Mouse (Mus musculus): ENCODE data around the gene Ttc23l.
"Not testable (repeated sequence)": the region's sequence is repeated elsewhere in the genome, so short reads cannot be mapped to it uniquely, and the experiment has no call there.

The Ttc23l gene

DNA sequence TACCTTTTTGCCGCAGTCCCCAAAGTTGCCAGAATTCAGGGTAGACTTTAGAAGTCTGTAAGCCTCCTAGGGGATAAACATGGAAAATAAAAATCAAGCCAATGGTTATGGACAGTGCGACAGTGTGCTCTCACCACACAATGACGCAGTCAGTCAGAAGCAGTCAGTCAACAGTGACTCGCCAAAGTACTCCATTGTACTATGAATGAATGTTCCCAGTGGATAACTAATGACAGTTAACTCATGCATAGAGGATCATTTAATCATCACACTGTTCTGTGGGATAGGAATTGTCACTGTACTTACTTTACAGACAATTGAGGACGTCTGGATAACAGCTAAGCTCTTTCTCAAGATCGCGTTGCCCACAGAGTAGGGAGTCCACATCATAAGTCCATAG is 43.3 kb downstream of the Ttc23l start:
- DNase-seq (ENCODE audit: low spot score in 2 of 2), result no peak

DNA sequence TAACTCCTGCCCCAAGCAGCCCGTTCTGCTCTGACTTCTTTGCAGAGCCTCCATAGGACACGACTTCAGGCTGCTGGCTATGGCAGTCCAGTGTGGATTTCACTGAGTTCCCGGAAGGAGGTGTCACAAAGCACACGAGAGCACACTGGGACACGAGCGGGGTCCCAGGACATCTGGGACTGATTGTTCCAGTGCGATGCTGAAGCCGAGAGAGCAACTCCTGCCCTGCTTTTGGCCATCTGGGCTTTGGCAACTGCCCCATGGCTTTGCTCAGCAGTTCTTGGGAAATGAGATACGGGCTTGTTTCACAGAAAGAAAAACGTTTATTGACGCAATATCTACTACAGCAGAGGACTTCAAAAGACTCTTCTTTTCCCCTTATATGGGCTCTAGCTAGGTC is 52.4 kb downstream of the Ttc23l start:
- DNase-seq (ENCODE audit: low spot score in 2 of 2), result no peak

DNA sequence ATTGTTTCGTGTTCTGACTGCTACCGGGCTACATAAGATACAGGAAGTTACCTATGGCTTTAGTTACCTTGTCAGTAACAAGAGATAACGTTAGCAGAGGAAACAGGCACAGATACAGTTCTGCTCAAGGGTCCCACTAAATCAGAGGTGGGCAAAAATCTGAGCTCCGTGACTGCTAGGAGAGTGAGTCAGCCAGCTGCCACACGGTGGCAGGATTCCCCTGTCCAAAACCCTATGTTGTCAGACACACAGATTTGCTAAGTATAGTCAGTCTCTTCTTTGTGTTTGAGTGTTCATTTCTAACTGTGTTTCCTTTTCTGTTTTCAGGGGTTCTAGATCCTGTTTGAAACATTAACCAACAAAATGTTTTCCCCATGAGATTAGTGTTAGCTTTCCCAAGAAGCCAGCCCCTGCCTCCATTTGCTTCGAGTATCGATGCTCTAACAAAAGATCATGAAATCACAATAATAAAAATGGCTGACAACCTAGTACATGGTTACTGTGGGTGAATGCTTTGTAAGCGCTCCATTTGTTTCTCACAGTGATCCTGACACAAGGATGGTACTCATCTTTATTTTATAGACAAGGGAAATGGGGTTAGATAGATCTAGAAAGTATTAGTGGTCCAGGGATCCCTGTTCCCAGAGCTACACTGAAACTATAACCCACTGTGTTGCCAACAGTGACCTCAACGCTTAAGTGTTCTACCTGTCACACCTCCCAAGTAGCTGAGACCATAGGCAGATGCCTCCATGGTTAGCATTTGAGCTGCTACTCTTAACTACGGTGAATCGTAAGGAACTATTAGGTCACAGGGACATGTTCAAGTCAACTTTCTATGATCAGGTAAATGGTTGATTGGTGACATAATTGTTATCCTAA is 57.4 kb downstream of the Ttc23l start:
- DNase-seq (ENCODE audit: low spot score in 2 of 2), result peak; percentile 58 to 72

DNA sequence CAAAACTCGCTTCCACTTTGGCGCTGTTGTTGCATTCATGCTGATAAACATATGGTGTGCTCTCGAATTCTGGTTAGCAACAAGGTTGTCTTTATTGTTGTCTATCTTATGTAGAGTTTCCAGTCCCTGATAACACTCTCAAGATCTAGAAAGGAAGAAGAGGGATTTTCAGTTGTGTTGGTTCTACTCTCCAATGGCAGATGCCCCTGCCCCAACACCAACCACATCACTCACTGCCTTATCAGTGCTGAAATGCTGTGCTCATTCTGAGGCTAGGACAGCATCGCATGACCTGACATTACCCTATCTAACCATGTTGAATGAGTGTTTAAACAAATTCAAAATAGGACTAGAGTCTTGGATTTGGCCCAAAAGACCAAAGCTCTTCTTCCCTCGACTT is 58.4 kb downstream of the Ttc23l start:
- no peak for DNase-seq (ENCODE audit: low spot score in 2 of 2)

DNA sequence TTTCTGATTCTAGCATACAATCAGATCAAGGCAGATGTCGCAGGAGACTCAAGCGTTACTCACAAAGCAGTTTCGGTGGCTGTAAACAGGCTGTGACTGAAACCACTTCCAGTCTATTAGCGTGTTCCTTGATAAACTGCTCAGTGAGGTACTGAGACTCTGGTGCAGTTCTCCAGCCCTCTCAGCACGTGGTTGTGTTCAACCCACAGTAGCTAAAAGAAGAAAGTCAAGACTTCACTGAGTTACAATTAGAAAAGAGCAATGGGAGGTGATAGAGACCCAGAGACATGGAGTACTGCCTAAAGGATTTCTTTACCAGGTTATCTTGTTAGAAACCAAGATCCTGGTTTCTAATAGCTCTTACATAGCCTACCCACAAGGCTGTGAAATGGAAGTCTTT is 58.9 kb downstream of the Ttc23l start:
- DNase-seq (ENCODE audit: low spot score in 2 of 2), result no peak

DNA sequence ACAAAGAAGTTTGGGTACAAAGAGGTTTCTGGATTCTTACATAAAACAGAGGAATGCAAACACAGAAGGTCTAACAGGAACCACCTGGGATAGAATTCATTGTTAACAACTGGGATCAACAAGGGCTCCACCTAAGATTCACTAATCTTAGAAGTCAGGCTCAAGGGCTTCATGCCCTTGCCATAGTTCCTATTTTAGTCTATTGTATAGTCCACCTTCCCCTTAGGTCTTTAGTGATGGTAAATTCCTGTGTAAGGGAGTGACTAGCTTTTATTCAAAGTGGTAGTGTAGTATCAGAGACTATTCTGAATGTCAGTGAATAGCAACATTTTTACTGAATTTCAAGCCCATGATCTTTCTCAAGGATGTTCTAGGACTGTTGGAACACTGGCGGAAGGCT is 61.8 kb downstream of the Ttc23l start:
- DNase-seq (ENCODE audit: low spot score in 2 of 2), result not testable (repeated sequence)

DNA sequence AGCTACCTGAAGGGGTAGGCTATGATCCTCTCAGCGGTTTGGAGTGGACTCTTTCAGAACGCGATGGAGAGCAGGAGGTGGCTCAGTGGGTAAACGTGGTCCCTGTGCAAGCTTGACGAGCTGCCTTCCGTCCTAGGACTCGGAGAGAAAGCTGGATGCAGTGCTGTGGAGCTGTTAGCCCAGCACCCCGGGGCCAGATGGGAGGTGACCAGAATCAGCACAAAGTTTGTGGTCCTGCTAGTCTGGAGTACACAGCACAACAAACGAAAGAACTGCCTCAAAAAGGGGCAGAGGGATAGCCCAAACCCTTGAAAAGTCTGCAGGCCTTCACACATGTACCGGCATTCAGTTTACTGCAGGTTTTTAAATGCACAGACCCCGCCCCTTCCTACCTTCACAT is 62.5 kb downstream of the Ttc23l start:
- DNase-seq (ENCODE audit: low spot score in 2 of 2), result no peak

DNA sequence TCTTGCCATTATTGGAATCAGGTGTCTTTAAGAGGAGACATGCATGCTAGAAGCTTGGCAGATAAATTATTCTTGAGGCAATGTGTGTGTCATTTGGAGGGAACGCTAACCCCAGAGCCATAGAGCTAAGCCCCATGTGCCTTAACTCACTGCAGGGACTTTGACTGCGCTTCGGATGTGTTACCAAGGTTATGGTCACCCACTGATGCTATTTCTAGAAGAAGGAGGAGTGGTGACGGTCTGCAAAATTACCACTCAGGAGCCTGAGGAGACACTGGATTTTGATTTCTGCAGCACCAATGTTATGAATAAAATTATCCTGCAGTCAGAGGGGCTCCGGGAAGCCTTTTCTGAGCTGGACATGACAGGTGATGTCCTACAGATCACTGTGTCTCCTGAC is 68.4 kb downstream of the Ttc23l start:
- DNase-seq (ENCODE audit: low spot score in 2 of 2), result peak; percentile 13 to 25

DNA sequence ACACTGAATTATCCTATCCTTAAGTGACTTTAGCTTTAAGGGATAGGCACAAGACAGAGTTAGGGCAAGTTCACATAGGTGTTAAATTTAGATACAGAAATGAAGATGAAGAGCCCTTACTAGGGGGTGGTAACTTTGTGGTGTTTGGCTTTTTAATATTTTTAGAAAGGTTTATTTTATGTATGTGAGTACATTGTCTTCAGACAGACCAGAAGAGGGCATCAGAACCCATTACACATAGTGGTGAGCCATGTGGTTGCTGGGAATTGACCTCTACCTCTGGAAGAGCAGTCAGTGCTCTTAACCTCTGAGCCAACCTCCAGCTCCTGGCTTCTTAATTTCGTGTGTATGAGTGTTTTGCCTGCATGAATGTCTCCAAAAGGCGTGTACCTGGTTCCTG is 71.2 kb downstream of the Ttc23l start:
- no peak for DNase-seq (ENCODE audit: low spot score in 2 of 2)

DNA sequence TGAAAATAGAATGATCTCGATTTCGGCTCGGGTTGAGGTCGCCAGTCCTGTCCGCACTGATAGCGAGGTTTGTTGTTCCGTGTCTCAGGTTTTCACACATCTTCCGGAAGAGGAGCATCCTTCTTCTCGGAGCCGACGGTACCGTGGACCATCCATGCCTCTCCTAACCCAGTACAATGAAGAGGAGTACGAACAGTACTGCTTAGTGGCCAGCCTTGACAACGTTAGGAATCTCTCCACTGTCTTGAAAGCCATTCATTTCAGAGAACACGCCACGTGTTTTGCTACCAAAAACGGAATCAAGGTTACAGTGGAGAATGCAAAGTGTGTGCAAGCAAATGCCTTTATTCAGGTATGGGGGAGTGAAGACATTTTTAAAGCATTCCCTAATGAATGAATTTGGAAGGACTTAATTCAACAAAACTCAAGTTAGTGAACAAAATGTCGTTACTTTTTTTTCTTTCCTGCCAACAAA is 72.1 kb downstream of the Ttc23l start:
- no peak for DNase-seq (ENCODE audit: low spot score in 2 of 2)

DNA sequence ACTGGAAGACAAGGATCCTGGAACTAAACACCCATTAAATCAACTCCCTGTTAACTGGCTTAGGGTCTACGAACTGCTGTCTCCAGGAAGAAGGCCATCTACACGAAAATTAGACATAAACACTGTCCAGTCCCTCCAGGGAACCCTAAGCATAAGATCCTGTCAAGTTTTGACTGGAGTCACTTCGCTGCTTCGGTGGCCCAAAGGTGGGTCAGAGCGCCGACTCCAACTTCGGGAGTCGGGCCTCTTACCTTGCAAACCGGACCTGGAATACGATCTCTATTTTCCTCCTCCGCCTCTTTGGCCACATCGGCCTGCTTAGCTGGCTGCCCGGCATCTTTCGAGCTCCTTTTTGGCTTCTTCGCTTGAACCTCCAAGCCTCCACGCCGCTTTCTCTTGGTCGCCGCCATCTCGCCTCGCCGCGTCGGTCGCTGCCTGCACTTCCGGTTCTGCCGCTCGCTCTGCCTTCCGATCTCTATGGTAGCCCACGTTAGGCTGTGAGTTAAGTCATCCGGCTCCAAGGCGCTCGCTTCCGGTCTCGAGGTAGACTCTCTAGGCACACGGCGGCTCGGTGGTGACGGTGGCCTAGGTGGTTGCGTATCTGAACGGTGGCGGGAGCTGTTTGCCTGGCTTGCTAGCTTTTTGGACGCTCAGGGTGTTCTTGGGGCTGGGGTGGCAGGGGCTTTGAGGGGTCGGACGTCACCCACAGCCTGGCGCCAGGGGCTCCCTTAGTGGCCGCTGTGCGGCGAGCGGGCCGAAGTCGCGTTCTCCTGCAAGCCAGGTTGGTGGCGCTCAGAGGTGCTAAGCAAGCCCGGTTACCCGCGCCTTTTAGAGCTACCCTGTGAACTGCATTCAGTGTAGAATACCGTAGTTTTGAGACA is 72.7 kb downstream of the Ttc23l start, which contains the start of the genes Brix1 and Rad1:
Brix1 (minus strand) TSS at position 464 of the 881 bp plus-strand sequence.
Rad1 (plus strand) TSS at position 535 of the 881 bp plus-strand sequence.
- DNase-seq (ENCODE audit: low spot score in 2 of 2), result peak; percentile 98

DNA sequence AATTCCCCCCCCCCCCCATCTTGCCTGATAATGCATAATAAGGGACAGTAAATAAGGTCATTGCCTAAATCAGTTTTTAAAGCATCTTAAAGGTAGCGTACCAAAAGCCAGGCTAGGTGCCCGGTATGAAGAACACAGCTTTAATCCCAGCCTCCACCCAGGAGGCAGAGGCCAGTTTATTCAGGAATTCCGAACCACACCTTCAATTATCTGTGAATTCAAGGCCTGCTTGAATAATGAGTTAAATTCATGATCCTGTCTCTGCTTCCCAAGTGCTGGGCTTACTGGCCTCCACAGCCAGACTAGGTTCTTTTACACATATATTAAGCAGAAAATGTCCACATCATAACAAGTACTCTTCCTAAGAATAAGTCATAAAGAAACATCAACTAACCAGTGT is 87.5 kb downstream of the Ttc23l start:
- DNase-seq (ENCODE audit: low spot score in 2 of 2), result no peak

DNA sequence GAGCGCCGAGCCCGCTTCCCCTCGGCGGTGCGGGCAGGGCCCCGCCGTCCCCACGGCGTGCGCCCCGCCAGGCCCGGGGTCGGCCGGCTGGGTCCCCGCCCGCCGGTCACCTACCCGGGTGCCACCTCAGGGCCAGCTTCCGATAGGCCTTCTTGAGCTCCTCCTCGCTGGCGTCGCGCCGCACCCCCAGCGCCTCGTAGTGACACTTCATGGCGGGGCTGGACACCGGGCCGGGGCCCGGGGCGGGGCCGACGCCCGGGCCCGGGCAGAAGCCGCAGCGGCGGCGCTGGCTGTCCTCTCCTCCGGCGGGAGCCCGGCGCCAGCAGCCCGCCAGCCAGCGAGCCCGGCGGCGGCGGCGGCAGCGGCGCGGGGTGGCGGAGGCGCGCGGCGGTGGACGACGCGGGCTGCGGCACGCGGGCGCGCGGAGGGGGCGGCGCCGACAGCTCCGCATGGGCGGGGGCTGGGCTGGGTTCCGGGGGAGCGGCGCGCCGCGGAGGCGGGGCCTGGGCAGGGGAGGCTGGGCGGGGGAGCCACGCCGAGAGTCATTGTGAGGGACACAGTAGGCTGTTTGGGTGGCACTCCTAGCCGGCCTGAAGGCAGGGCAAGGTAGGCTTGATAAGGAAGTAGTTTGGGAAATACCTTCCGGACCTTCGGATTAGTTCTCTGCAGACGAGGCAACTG is 88.2 kb downstream of the Ttc23l start, which contains the start of gene Dnajc21:
Dnajc21 (minus strand) TSS at position 366 of the 681 bp plus-strand sequence.
- peak; percentile 62 to 71 for DNase-seq (ENCODE audit: low spot score in 2 of 2)

DNA sequence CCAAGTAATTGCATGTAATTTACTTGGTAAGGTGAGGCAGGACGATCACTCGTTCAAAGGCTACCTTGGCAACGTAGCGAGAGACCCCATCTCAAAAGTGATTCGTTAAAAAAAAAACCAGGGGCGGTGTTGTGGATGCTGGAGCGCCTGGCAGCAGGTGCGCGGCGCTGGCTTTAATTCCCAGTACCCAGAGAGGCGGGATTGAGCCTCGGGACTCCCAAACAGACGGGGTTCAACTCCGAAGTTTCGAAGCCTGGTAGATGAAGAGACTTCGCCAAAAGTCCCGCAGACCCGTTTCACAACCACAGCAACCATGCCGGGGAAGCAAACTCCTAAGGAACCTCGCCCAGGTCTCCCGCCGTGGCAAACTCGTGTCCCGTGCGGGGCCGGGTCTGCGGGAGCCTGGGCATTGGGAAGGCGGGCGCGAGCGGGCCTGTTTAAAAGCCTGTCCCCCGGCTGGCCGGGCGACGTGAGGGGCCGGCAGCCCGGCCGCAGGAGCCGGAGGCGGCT is 88.8 kb downstream of the Ttc23l start:
- DNase-seq (ENCODE audit: low spot score in 2 of 2), result peak; percentile 29 to 30

DNA sequence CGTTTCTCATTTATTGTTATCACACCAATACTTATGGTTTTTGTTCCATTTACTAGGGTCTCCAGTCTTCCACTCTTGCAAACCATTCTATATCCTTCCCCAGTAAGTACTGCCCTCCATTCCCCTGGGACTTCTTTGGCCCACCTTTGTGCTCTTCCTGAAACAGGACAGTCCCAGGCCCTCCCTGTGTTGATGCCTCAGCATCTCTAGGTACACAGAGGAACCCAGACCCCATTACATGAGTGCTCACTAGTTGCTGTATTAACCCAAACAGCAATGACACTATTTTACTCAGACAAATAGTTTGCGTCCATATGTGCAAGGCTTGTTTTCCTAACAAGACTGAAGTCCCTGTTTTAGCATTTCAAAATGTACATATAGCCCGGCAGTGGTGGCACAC is 89.7 kb downstream of the Ttc23l start:
- no peak for DNase-seq (ENCODE audit: low spot score in 2 of 2)

DNA sequence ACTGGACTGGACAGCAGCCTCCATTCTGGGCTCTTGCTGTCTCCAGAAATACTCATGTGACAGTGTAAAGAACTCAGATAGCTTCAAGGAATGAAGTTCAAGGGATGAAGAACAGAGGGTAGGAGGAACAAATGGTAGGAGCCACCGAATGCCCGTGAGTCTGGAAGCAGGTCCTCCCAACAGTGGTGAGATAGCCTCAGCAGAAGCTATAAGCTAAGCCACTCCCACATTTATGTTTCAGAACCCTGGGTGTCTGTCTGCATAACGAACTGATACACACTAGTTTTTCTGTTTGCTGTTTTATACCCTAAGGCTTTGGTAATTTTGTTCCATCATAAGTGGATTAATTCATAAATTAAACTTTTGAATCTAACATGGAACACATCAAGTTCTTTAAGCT is 93.8 kb downstream of the Ttc23l start:
- DNase-seq (ENCODE audit: low spot score in 2 of 2), result no peak

DNA sequence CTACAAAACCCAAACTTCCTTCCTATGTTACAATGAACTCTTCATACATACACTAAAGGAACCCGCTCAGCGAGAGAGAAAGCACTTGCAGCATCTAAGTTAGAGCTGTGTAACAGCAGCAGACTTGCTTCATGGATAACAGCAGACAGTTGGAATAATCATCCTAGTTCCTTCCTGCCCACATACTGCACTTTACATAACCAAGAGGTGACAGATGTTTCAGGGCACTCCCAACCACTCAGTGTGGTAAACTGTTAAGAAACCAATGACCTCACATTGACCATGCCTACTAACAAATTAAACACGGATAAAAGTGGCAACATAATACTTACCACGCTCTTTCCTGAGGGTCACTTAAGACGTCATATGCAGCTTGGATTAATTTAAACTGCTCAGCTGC is 94.9 kb downstream of the Ttc23l start:
- DNase-seq (ENCODE audit: low spot score in 2 of 2), result peak; percentile 31 to 44

DNA sequence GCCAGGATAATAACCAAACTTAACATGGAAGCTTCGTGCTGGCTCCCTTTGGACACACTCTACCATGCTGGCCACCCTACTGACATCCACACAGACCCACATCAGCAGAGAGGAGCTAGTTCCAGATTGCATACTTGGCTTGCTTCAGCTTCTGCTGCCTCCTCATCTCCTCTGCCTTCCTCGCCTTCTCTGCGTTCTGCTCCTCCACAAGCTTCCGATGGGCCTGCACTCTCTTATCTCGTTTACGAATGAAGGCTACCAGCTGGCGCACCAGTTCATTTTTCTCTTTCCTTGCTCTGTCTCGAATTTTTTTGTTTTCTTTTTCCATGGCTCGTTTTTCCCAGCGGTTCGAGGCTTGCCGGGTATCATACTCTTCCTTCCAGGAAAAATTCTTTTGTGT is 97.5 kb downstream of the Ttc23l start:
- no peak for DNase-seq (ENCODE audit: low spot score in 2 of 2)
